Mouse (Mus musculus) erythroblast, embryonic 14.5 days (primary cell): ENCODE data around the gene Olfr1396.

ENCODE experiments used
- GATA1 ChIP-seq: IDR thresholded peaks from 2 replicates; pipeline ENCODE4 v1.6.1; 2012; ENCODE audit warnings: low read length, inconsistent platforms, mixed read lengths
- TAL1 ChIP-seq: IDR thresholded peaks from 3 replicates; pipeline ENCODE4 v1.6.1; 2012; ENCODE audit warnings: low read length, inconsistent platforms, mixed read lengths

GRCm38 (mm10) chr11:49083146-49083545 is 31.5 kb downstream of the Olfr1396 start:
- TF ChIP-seq TAL1, result no peak
- no peak for TF ChIP-seq GATA1
